Mouse (Mus musculus) lung, embryonic 16.5 days (tissue): ENCODE results near the gene Olfr767. TPM values are rescaled to one million over a fixed set of nuclear protein-coding genes. Genes with fewer than 3 reads are reported as not detected.

Experiments
- ATAC-seq: fragments of 200-750 bp; cut with Nextera tagmentation; 2 replicates; pipeline ENCODE4 v1.8.0; 2017; ENCODE audit warnings: low read depth, mild to moderate bottlenecking, moderate library complexity
- H3K27ac ChIP-seq: fragments of 300-500 bp; sonication (generic); 2 replicates; pipeline ENCODE4 v1.5.1; 2014; ENCODE audit warnings: mild to moderate bottlenecking, control low read depth, low read length
- H3K27me3 ChIP-seq: fragments of 300-500 bp; sonication (generic); 2 replicates; pipeline ENCODE4 v1.6.1; 2014; ENCODE audit warnings: low read depth, low read length, mixed read lengths; ENCODE audit not compliant: control insufficient read depth, insufficient read depth
- H3K36me3 ChIP-seq: fragments of 300-500 bp; sonication (generic); 2 replicates; pipeline ENCODE4 v1.6.1; 2014; ENCODE audit warnings: low read length; ENCODE audit not compliant: control insufficient read depth, insufficient read depth
- H3K4me1 ChIP-seq: fragments of 300-500 bp; sonication (generic); replicated peaks from 2 replicates; pipeline ENCODE4 v1.6.1; 2014; ENCODE audit warnings: low read length, mixed read lengths; ENCODE audit not compliant: control insufficient read depth, insufficient read depth
- H3K4me2 ChIP-seq: fragments of 300-500 bp; sonication (generic); 2 replicates; pipeline ENCODE4 v1.6.1; 2014; ENCODE audit warnings: low read depth, low read length, control low read depth
- H3K4me3 ChIP-seq: fragments of 300-500 bp; sonication (generic); 2 replicates; pipeline ENCODE4 v1.5.1; 2014; ENCODE audit warnings: mild to moderate bottlenecking, low read length, control low read depth
- H3K9ac ChIP-seq: fragments of 300-500 bp; sonication (generic); 2 replicates; pipeline ENCODE4 v1.6.1; 2014; ENCODE audit warnings: low read length, control low read depth
- H3K9me3 ChIP-seq: fragments of 300-500 bp; sonication (generic); 2 replicates; pipeline ENCODE4 v1.6.1; 2016; ENCODE audit warnings: low read length; ENCODE audit not compliant: control insufficient read depth
- WGBS: fragments of 180-500 bp; shearing (Covaris S2); extraction: QIAGEN DNeasy Blood & Tissue Kit; methylation state at CpG from one replicate; pipeline ENCODE4 v1.1.7; 2014; 5-methylcytosine and 5-hydroxymethylcytosine counted together
- polyA plus RNA-seq: library from polyadenylated mRNA; unstranded; fragments of >200 nt; fragmentation: Nextera tagmentation; extraction: Ambion mirVana; gene quantifications from 2 replicates; pipeline ENCODE4 v1.2.1, GENCODE M21; 2015

Olfr767 gene
- polyA plus RNA-seq, 1 experiment from 2014 or later: not detected

GRCm38 (mm10) chr10:129026018-129026662 is 56.6 kb downstream of the Olfr767 start:
- Histone ChIP-seq H3K4me1 (no peaks in the 10 kb centered on the region), H3K9ac (no peak overlapping the region), H3K36me3 (no peaks in the 10 kb centered on the region), H3K9me3 (no peaks in the 10 kb centered on the region), H3K4me2 (no peak overlapping the region), H3K4me3 (no peak overlapping the region), H3K27ac (no peak overlapping the region), H3K27me3 (no peaks in the 10 kb centered on the region)
- WGBS: 50% methylated on average over 3 of the region's 3 CpGs
- no peak for ATAC-seq

Other genes starting within 250 kb of the Olfr767 start
- gene Gdf11, start 191.2 kb downstream of the Olfr767 start, polyA plus RNA-seq: 3.0 and 3.1 TPM in 2 replicates
- gene Cd63, start 181.9 kb downstream of the Olfr767 start, polyA plus RNA-seq: 568 and 590 TPM in 2 replicates
- gene Rdh5, start 160.0 kb downstream of the Olfr767 start, polyA plus RNA-seq: 16.0 and 24.8 TPM in 2 replicates
- gene Bloc1s1, start 158.9 kb downstream of the Olfr767 start, polyA plus RNA-seq: 213 and 216 TPM in 2 replicates
- 8.5 and 12.2 TPM in 2 replicates for gene Itga7, start 149.1 kb downstream of the Olfr767 start, polyA plus RNA-seq
- 0.20 and 0.23 TPM in 2 replicates for gene Mettl7b, start 121.9 kb downstream of the Olfr767 start, polyA plus RNA-seq
- gene Olfr9, start 93.5 kb downstream of the Olfr767 start, polyA plus RNA-seq: not detected in 2 replicates
- gene Olfr763, start 72.1 kb downstream of the Olfr767 start, polyA plus RNA-seq: not detected in 2 replicates
- gene Olfr764-ps1, start 43.0 kb downstream of the Olfr767 start, polyA plus RNA-seq: not detected in 2 replicates
- not detected in 2 replicates for gene Olfr765, start 32.9 kb downstream of the Olfr767 start, polyA plus RNA-seq
- not detected in 2 replicates for gene Olfr766-ps1, start 13.9 kb downstream of the Olfr767 start, polyA plus RNA-seq
- gene Olfr768, start 16.5 kb upstream of the Olfr767 start, polyA plus RNA-seq: not detected in 2 replicates
- gene Olfr769, start 35.0 kb upstream of the Olfr767 start, polyA plus RNA-seq: not detected in 2 replicates
- not detected in 2 replicates for gene Olfr770, start 56.1 kb upstream of the Olfr767 start, polyA plus RNA-seq
- not detected in 2 replicates for gene Olfr771, start 81.8 kb upstream of the Olfr767 start, polyA plus RNA-seq
- not detected in 2 replicates for gene Olfr772, start 95.0 kb upstream of the Olfr767 start, polyA plus RNA-seq
- not detected in 2 replicates for gene Olfr773, start 104.5 kb upstream of the Olfr767 start, polyA plus RNA-seq
- gene Olfr774, start 153.3 kb upstream of the Olfr767 start, polyA plus RNA-seq: not detected in 2 replicates
- not detected in 2 replicates for gene Olfr775, start 165.5 kb upstream of the Olfr767 start, polyA plus RNA-seq
- gene Olfr776, start 176.2 kb upstream of the Olfr767 start, polyA plus RNA-seq: not detected in 2 replicates
- gene Olfr777, start 188.6 kb upstream of the Olfr767 start, polyA plus RNA-seq: not detected in 2 replicates
- gene Olfr780, start 235.2 kb upstream of the Olfr767 start, polyA plus RNA-seq: not detected in 2 replicates
- gene Olfr781, start 245.9 kb upstream of the Olfr767 start, polyA plus RNA-seq: not detected in 2 replicates